Mouse (Mus musculus): Measurements from ENCODE around the gene Nxnl2.

Nxnl2 gene

DNA sequence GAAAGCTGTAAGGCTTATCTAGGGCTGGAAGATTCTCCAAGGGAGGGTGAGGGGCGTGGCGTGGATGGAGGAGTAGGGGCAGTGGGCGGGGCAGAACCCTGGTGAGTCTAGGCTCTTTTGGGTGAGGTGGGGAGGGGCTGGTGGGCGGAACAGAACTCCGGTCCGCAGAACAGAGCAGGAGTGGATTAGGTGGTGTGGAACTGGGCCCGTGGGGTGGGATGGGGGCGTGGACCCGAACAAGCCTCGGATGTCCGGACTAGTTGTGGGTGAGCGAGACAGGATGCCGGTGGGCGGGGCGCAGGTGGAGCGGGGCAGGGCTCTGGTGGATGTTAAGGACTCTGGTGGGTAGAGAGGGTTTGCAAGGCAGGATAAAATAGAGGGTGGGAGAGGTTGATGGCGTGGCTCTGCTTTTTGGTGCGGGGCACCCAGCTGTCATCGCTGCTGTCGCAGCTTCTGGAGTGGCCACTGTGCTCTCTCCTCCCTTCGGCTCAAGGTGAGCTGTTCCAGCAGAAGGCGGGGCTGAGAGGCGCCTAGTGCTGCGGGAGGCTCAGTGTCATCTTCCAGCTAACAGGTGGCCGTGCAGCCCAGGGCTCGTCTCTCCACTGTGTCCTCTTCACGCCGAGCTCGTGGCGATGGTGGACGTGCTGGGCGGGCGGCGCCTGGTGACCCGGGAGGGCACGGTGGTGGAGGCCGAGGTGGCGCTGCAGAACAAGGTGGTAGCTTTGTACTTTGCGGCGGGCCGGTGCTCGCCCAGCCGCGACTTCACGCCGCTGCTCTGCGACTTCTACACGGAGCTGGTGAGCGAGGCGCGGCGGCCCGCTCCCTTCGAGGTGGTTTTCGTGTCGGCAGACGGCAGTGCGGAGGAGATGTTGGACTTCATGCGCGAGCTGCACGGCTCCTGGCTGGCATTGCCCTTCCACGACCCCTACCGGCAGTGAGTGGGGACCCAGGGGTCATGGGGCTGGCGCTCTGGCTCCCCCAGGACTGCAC, at the start of gene Nxnl2:
TSS of gene Nxnl2 (plus strand) at position 332 of the 990 bp plus-strand sequence.
- DNase-seq = peak; percentile 4

DNA sequence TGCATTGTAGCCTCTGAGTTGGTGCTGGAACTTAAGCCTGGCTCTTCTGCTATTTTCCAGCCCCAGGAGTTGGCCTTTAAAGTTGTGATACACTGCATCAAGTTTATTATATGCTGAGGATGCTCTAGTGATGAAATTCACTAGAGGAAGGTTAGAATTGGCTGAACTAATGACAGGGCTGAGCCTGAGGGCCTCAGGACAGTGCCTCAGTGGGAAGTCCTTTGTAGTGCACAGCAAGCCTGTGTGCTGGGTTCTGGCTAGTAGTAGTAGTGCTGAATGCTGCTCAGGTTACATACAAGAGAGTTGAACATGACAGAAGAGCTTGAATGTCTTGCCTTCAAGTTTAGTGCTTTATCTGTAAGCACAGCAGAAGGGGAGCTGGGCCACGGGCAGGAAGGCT, 48.9 kb upstream of the Nxnl2 start:
- DNase-seq = no peak

- DNase-seq = no peak
Observed at GRCm38 (mm10) chr13:51122771-51123170, 48.1 kb upstream of the Nxnl2 start.

GRCm38 (mm10) chr13:51125357-51125756, 45.5 kb upstream of the Nxnl2 start:
- DNase-seq = no peak

GRCm38 (mm10) chr13:51127906-51128305, 42.9 kb upstream of the Nxnl2 start:
- no peak for DNase-seq

- DNase-seq = no peak
Observed at GRCm38 (mm10) chr13:51128417-51128816, 42.4 kb upstream of the Nxnl2 start.

DNA sequence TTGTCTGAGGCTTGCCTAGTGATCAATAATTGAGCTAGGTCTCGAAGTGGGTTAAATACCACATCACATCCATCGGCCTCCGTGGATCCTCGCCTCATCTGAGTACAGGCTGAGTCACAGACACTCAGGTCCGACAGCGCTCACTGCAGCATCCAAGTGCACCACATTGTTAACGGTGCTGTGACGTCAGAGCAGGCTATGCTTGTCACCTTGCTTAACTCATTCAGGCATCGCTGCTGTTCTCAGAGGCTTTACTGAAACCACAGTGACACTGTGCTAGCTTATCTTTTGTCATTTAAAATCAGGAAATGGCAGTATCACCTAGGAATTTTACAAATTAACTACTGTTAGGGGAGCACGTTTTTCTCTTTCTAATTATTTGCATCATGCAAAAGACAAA, 39.6 kb upstream of the Nxnl2 start:
- no peak for DNase-seq

DNA sequence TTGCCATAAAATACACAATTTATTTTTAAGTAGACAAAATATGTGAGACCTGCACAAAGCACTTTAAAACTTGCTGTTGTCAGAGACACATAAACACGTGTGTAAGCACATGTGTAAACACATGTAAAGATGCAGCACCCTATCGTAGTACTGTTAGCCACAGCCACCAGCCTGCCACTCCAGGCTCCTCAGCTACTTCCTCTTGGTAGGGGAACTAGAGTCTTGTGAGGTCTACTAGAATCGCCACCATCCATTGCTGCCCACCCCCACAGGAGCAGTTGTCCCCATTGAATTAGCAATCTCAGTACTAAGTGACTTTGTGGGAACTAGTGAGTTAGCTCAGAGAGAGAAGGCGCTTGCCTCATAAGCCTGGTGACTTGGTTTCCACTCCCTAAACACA, 34.5 kb upstream of the Nxnl2 start:
- DNase-seq = no peak

- DNase-seq = no peak
Observed at GRCm38 (mm10) chr13:51136996-51137701, 33.7 kb upstream of the Nxnl2 start.

- no peak for DNase-seq
Observed at GRCm38 (mm10) chr13:51137702-51138031, 33.2 kb upstream of the Nxnl2 start.

- no peak for DNase-seq
Observed at GRCm38 (mm10) chr13:51147106-51147505, 23.7 kb upstream of the Nxnl2 start.

- no peak for DNase-seq
Observed at GRCm38 (mm10) chr13:51152966-51153669, 17.7 kb upstream of the Nxnl2 start.

GRCm38 (mm10) chr13:51153670-51154030, 17.2 kb upstream of the Nxnl2 start:
- no peak for DNase-seq

- DNase-seq = no peak
Observed at GRCm38 (mm10) chr13:51155178-51156013, 15.4 kb upstream of the Nxnl2 start.

GRCm38 (mm10) chr13:51156014-51156386, 14.8 kb upstream of the Nxnl2 start:
- DNase-seq = no peak

DNA sequence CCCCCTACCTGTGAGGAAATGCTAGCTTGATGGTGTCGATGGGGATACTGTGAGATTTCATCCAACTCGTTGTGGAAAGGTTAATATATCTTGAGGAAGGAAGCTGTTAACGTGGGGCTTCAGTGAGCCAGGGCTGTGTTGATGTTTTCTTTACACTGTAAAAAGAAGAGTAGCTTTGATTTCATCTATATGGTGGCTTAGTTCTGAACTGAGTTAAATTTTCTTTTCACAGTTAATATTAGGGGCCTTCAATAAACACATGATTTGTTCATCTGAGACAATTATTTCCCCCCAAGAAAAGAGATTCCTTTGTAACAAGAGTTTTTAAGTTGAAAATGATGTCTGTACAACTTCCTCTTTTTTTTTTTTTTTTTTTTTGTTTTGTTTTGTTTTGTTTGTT, 13.5 kb upstream of the Nxnl2 start:
- no peak for DNase-seq

GRCm38 (mm10) chr13:51161672-51162071, 9.2 kb upstream of the Nxnl2 start:
- no peak for DNase-seq

- no peak for DNase-seq
Observed at GRCm38 (mm10) chr13:51162246-51162645, 8.6 kb upstream of the Nxnl2 start.

GRCm38 (mm10) chr13:51166711-51167110, 4.1 kb upstream of the Nxnl2 start:
- no peak for DNase-seq

GRCm38 (mm10) chr13:51170215-51170614, 607 bp upstream of the Nxnl2 start:
- no peak for DNase-seq

DNA sequence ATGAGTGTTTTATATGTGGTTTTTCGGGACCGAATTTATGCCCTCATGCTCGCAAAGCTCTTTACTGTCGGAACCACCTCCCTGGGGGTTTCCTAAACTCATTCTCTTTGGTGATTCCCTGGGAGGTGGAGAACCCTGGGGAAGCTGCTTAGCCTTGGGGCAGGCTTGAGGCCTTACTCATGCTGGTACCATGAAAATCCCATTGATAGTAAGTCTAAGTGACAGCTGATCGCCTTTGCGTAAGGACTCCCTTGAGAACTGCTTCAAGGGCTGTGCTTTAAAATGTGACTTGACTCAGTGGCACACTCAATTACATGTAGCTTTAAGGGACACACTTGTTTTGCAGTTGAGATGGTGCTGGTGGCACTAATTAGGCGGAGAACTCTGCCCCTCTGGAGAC, 1.8 kb downstream of the Nxnl2 start:
- no peak for DNase-seq

DNA sequence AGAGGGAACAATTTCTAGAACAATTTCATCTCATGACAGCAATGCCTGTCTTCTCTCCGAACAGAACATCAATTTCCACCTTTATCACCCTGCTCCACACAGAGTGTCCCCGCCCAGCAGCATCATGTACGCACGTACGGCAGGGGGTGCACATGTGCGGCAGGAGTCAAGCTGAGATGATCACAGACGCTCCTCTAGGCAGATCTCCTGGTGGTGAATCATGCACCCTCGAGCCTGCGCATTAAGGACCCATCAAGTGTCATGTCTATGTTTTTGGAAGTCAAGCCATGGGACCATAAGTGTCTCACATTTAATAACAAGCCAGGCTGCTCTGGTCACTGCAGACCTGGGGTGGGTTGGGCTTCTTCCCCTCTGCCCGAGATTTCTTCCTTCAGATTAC, 8.1 kb downstream of the Nxnl2 start:
- DNase-seq = no peak

DNA sequence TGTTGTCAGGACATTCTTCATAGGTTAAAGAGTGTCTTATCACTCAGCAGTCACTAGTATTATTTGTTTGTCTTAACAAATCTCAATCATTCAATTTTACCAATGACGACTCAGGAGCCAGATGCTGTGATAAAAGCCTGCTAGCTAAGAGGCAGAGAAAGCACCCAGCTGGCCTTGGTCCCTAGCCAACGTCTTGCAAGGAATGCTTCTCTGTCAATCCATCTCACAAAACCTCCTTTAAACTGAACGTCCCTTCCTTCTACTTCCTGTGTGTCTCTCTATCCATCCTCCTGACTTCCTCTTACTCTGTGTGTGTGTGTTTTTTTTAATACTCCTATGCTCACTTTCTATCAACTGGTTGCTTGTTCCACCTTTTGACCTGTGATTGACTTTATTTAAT, 8.5 kb downstream of the Nxnl2 start:
- no peak for DNase-seq

All from cerebellum, adult 11-12 months (tissue).